Mouse (Mus musculus) liver, embryonic 11.5 days (tissue): ENCODE measurements around the gene Plekha6. TPM values are rescaled to one million over a fixed set of nuclear protein-coding genes. Genes with fewer than 3 reads are reported as not detected.

Experiments
- ATAC-seq: fragments of 200-750 bp; cut with Nextera tagmentation; replicated peaks from 2 replicates; pipeline ENCODE4 v1.8.0; 2017; ENCODE audit warnings: moderate number of reproducible peaks, mild to moderate bottlenecking, moderate TSS enrichment, moderate library complexity; ENCODE audit not compliant: low FRiP score
- DNase-seq: peaks from one replicate; pipeline ENCODE4 v3.0.0-alpha.2; 2017; ENCODE audit warnings: low spot score
- H3K27ac ChIP-seq: fragments of 300-500 bp; sonication (generic); 2 replicates; pipeline ENCODE4 v1.5.1; 2014; ENCODE audit warnings: mild to moderate bottlenecking, low read depth, low read length, control low read depth
- H3K27me3 ChIP-seq: fragments of 300-500 bp; sonication (generic); replicated peaks from 2 replicates; pipeline ENCODE4 v1.6.1; 2014; ENCODE audit warnings: low read length, mixed read lengths; ENCODE audit not compliant: control insufficient read depth, insufficient read depth
- H3K36me3 ChIP-seq: fragments of 300-500 bp; sonication (generic); 2 replicates; pipeline ENCODE4 v1.6.1; 2014; ENCODE audit warnings: mild to moderate bottlenecking, low read length, moderate library complexity, mixed read lengths; ENCODE audit not compliant: control insufficient read depth, insufficient read depth
- H3K4me1 ChIP-seq: fragments of 300-500 bp; sonication (generic); replicated peaks from 2 replicates; pipeline ENCODE4 v1.6.1; 2014; ENCODE audit warnings: low read length, mixed read lengths; ENCODE audit not compliant: control insufficient read depth, insufficient read depth
- H3K4me2 ChIP-seq: fragments of 300-500 bp; sonication (generic); 2 replicates; pipeline ENCODE4 v1.6.1; 2014; ENCODE audit warnings: mild to moderate bottlenecking, control low read depth, moderate library complexity
- H3K4me3 ChIP-seq: fragments of 300-500 bp; sonication (generic); 2 replicates; pipeline ENCODE4 v1.5.1; 2014; ENCODE audit warnings: low read depth, low read length, control low read depth
- H3K9ac ChIP-seq: fragments of 300-500 bp; sonication (generic); 2 replicates; pipeline ENCODE4 v1.6.1; 2014; ENCODE audit warnings: low read depth, low read length, control low read depth
- H3K9me3 ChIP-seq: fragments of 300-500 bp; sonication (generic); 2 replicates; pipeline ENCODE4 v1.6.1; 2016; ENCODE audit warnings: low read length, inconsistent platforms, mixed read lengths; ENCODE audit not compliant: control insufficient read depth
- WGBS: fragments of 180-500 bp; shearing (Covaris S2); extraction: QIAGEN DNeasy Blood & Tissue Kit; methylation state at CpG from one replicate; pipeline ENCODE4 v1.1.7; 2014; 5-methylcytosine and 5-hydroxymethylcytosine counted together
- polyA plus RNA-seq: library from polyadenylated mRNA; unstranded; fragments of >200 nt; fragmentation: Nextera tagmentation; extraction: Ambion mirVana; gene quantifications from 2 replicates; pipeline ENCODE4 v1.2.1, GENCODE M21; 2014

Plekha6 gene
- polyA plus RNA-seq, 1 experiment from 2014 or later = 4.3 TPM

DNA sequence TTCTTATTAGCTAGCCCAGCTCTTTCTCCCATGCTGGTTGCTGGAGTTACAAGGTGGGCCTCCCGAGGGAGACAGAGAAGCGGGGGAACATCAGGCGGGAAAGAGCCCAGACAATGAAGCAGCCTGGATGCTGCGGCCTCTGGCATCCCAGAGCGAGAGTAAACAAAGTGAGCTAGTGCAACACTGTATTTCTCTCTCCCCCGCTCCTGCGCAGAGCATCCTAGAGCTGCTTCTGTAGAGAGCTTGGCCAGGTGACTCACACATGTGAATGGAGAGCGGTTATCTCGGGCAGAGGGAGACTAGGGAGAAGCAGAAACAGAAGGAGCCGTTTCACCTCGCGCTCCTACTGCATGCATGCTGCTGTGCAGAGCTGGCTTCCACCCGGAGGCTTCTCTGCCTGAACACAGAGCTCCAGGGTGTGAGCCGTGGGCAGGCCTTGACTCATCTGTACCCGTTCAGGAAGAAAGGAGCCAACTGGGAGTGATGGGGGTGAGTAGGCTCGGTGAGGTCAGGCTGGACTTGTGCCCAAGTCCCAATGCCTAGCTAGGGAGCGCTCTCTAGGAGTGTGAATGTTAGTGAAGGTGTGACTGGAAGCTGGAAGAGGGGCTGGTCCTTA is 46.0 kb downstream of the Plekha6 start:
- H3K4me3 ChIP-seq = no peak overlapping the region
- peaks cover 3% of the 10 kb centered on the region; the same call in 1 of the 2 replicates for H3K4me1 ChIP-seq
- H3K27me3 ChIP-seq = peaks cover 3% of the 10 kb centered on the region
- ATAC-seq (no peak), DNase-seq (no peak)
- H3K9ac ChIP-seq = no peak overlapping the region
- WGBS = 47% methylated on average over 17 of the region's 17 CpGs
- H3K9me3 ChIP-seq = no peaks in the 10 kb centered on the region
- H3K36me3 ChIP-seq = no peaks in the 10 kb centered on the region
- no peak overlapping the region for H3K27ac ChIP-seq
- no peak overlapping the region for H3K4me2 ChIP-seq

DNA sequence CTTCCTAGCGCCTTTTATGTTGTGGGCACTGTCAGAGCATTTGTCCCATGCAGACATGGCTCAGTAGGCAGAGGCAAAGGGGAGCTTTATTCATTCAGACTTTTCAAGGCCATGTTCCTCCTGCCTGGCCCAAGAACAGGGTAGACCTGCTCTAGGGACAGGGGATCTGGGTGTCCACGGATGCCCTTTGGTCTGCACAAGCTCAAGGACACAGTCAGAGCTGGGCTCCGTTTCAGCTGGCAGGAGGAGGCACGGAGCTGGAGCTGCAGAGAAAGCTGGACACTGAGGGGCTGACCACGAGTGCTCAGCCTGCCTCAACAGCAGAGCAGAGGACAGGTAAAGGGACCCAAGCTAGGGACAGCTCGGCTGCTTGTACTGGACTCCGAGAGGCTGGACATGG is 46.8 kb downstream of the Plekha6 start:
- no peak overlapping the region for H3K4me2 ChIP-seq
- no peak for DNase-seq
- peaks cover 3% of the 10 kb centered on the region for H3K27me3 ChIP-seq
- 78% methylated on average over 7 of the region's 7 CpGs for WGBS
- H3K27ac ChIP-seq = no peak overlapping the region
- H3K9ac ChIP-seq = no peak overlapping the region
- no peak for ATAC-seq
- no peak overlapping the region for H3K4me3 ChIP-seq
- peaks cover 3% of the 10 kb centered on the region; the same call in 1 of the 2 replicates for H3K4me1 ChIP-seq
- no peaks in the 10 kb centered on the region for H3K9me3 ChIP-seq
- H3K36me3 ChIP-seq = no peaks in the 10 kb centered on the region

DNA sequence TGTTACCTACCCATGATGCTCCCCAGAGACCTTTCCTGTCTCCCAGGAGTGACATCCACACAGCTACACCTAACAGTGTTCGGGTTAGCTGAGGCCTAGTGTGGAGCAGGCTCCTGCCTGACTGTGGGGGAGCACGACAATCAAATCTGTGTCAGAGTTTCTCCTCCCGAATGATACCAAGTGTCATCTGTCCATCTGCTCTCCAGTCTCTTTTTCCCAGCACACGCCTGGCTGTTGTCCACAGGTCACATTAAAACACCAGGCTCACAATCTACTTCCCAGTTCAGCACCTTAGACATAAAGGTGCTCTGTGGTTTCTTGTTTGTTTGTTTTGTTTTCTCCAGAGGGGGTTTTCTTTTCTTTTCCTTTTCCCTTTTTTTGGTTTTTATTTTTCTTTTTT is 48.3 kb downstream of the Plekha6 start:
- WGBS = 65% methylated on average over 4 of the region's 4 CpGs
- Histone ChIP-seq H3K4me3 (no peak overlapping the region), H3K4me2 (no peak overlapping the region), H3K27ac (no peak overlapping the region), H3K27me3 (peaks cover 6% of the 10 kb centered on the region), H3K9me3 (no peaks in the 10 kb centered on the region), H3K36me3 (no peaks in the 10 kb centered on the region), H3K4me1 (peaks cover 3% of the 10 kb centered on the region; the same call in 1 of the 2 replicates), H3K9ac (no peak overlapping the region)
- no peak for DNase-seq
- no peak for ATAC-seq

DNA sequence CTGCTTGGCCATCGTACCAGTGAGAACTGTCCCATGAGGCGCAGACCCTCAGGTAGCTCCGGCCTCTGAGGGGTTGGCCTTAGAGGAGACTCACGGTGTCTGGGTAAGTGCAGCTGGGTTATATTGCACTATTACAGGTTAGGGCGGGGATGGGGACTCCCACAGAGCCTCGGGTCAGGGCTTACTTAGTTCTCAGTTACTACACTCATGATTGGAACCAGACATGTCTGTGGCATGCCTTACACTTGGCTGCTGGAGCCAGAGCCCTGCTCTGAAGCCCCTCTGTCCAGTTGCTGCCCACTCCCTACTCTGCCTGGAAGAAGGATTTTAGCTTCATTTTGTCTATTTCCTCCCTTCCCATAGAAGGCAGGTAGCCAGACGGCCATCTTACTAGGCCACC is 49.1 kb downstream of the Plekha6 start:
- no peak overlapping the region for H3K9ac ChIP-seq
- WGBS = 76% methylated on average over 7 of the region's 7 CpGs
- no peak overlapping the region for H3K4me2 ChIP-seq
- peaks cover 3% of the 10 kb centered on the region; the same call in 1 of the 2 replicates for H3K4me1 ChIP-seq
- peaks cover 6% of the 10 kb centered on the region for H3K27me3 ChIP-seq
- no peak overlapping the region for H3K27ac ChIP-seq
- H3K36me3 ChIP-seq = no peaks in the 10 kb centered on the region
- no peak overlapping the region for H3K4me3 ChIP-seq
- DNase-seq = no peak
- no peak for ATAC-seq
- H3K9me3 ChIP-seq = no peaks in the 10 kb centered on the region

DNA sequence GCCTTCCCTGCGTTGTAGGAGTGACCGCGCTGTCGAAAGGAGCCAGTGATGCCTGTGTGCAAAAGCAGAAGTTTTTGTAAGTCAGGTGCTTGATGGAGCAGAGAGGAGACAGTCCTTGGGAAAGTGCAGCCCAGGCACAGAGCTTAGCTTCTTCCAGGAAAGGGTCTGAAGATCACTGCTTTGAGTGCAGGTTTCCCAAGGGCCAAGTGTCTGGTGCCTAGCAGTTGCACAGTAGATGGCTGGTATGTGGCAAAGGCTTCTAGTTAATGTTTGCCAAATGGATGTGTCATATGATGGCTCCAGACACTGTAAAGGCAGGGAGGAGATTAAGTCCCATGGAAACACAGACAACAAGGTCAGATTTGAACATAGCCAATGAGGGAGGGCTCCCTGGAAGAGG is 49.9 kb downstream of the Plekha6 start:
- 94% methylated on average over 4 of the region's 4 CpGs for WGBS
- no peak for ATAC-seq
- no peak overlapping the region for H3K9ac ChIP-seq

DNA sequence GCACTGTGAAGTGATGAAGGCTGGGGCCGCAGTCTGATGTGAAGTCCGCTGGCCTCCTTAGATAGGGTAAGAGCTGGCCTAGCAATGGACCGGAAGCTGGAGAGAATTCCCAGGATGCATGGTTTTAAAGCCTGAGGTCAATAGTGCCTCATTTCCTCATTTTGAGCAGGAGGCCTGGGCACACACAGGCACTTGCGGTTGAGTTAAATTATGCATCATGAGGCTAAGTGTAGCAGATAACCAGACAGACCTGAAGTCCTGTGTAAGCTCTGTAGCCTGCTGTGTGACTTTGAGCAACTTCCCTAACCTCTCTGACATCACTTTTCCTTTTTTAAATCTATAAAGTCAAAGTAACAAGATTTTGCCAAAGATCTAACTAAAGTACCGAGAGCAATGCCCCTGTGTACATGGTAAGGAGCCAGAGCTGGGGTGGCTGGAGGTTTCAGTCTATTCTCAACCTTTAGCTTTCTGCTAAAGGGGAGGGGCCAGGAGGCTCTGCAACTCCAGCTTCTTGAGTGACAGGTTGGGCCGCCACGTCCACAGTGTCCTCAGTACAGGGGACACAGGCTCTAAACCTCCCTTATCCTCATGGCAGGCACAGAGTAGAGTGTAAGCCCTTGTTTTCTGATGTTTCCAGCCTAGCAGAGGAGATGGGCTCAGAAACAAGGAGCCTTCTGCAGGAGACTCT is 50.8 kb downstream of the Plekha6 start:
- H3K9ac ChIP-seq = no peak overlapping the region
- 65% methylated on average over 7 of the region's 7 CpGs for WGBS
- H3K9me3 ChIP-seq = no peaks in the 10 kb centered on the region
- H3K27me3 ChIP-seq = peaks cover 7% of the 10 kb centered on the region
- H3K4me1 ChIP-seq = peaks cover 2% of the 10 kb centered on the region; the same call in 1 of the 2 replicates
- H3K27ac ChIP-seq = no peak overlapping the region
- no peak overlapping the region for H3K4me3 ChIP-seq
- no peak overlapping the region for H3K4me2 ChIP-seq
- DNase-seq = no peak
- H3K36me3 ChIP-seq = no peaks in the 10 kb centered on the region
- ATAC-seq = no peak

More for the DNA sequence above, 49.9 kb downstream of the Plekha6 start:
- H3K4me2 ChIP-seq = no peak overlapping the region
- peaks cover 7% of the 10 kb centered on the region for H3K27me3 ChIP-seq
- peaks cover 3% of the 10 kb centered on the region; the same call in 1 of the 2 replicates for H3K4me1 ChIP-seq
- no peaks in the 10 kb centered on the region for H3K36me3 ChIP-seq
- no peak overlapping the region for H3K4me3 ChIP-seq
- no peak for DNase-seq
- no peak overlapping the region for H3K27ac ChIP-seq
- no peaks in the 10 kb centered on the region for H3K9me3 ChIP-seq

DNA sequence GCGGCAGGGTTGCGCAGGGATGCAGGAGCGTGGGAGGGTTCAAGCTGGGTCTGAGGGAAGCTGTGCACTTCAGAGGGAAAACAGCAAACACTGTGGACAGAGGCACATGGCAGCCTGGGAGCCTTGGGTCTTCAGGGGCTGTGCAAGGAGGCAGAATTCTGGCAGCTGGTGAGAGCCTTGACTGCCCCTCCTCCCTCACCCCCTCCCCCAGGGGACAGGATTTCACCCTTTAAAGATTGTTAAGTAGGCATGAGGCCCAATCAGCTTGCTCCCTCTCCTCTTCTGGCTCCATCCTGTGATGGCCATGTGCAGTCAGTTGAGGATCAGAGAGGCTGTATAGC is 51.3 kb downstream of the Plekha6 start:
- H3K27ac ChIP-seq = no peak overlapping the region
- H3K4me3 ChIP-seq = no peak overlapping the region
- WGBS = 86% methylated on average over 3 of the region's 3 CpGs
- no peaks in the 10 kb centered on the region for H3K9me3 ChIP-seq
- DNase-seq (no peak), ATAC-seq (no peak)
- 0 out of 2 replicates have a peak, but pooled peaks cover 2% of the 10 kb centered on the region for H3K4me1 ChIP-seq
- H3K36me3 ChIP-seq = no peaks in the 10 kb centered on the region
- H3K4me2 ChIP-seq = no peak overlapping the region
- H3K9ac ChIP-seq = no peak overlapping the region
- peaks cover 7% of the 10 kb centered on the region for H3K27me3 ChIP-seq

DNA sequence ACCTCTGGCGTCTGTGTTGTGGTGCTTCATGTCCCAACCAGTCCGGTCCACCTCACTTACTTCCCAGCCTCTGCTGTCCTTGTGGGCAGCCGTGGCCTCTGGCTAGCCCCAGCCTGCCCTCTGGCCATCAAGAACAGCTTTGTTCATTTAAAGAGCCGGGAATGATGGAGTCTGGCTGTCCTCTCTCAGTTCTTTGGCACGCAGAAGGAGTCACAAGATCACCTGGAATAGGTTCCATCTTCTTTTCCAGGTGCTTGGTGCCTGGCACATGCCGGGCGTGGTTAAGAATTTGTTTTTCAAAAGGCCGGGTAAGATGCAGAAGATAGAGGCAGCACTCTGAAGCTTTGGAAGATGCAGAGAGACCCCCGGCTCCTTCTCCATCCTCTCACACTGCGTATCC is 51.7 kb downstream of the Plekha6 start:
- H3K4me3 ChIP-seq = no peak overlapping the region
- H3K9ac ChIP-seq = no peak overlapping the region
- no peak overlapping the region for H3K27ac ChIP-seq
- H3K27me3 ChIP-seq = peaks cover 7% of the 10 kb centered on the region
- 0 out of 2 replicates have a peak, but pooled peaks cover 2% of the 10 kb centered on the region for H3K4me1 ChIP-seq
- H3K4me2 ChIP-seq = no peak overlapping the region
- DNase-seq (no peak), ATAC-seq (no peak)
- H3K36me3 ChIP-seq = no peaks in the 10 kb centered on the region
- WGBS = 76% methylated on average over 10 of the region's 10 CpGs
- H3K9me3 ChIP-seq = no peaks in the 10 kb centered on the region

DNA sequence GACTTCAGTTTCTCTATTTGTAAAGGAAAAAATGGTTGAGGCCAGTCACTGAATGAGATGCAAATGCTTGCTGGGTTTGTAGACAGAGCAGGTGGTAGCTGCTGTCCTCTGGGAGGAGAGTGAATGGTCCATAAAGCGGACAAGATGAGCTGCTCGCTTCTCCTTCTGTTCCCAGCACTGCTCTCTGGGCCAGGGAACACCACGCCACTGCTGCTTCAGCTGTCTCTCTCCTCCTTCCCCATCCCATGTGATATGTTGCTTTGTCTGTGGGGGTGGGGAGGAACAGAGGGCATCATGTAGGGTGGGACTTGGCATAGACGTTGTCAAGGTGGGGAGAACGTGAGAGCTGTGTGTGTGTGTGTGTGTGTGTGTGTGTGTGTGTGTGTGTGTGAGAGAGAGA is 53.0 kb downstream of the Plekha6 start:
- Histone ChIP-seq H3K9ac (no peak overlapping the region), H3K36me3 (no peaks in the 10 kb centered on the region), H3K27ac (no peak overlapping the region), H3K4me1 (0 out of 2 replicates have a peak, but pooled peaks cover 2% of the 10 kb centered on the region), H3K9me3 (no peaks in the 10 kb centered on the region), H3K27me3 (peaks cover 7% of the 10 kb centered on the region), H3K4me3 (no peak overlapping the region), H3K4me2 (no peak overlapping the region)
- WGBS = 72% methylated on average over 5 of the region's 5 CpGs
- ATAC-seq (no peak), DNase-seq (no peak)
